Mouse (Mus musculus) midbrain, embryonic 11.5 days (tissue): ENCODE measurements around the gene Gm49358. TPM values are rescaled to one million over a fixed set of nuclear protein-coding genes. Genes with fewer than 3 reads are reported as not detected.

Source experiments
- ATAC-seq: fragments of 200-750 bp; cut with Nextera tagmentation; 2 replicates; pipeline ENCODE4 v1.8.0; 2017; ENCODE audit warnings: moderate TSS enrichment, moderate library complexity; ENCODE audit not compliant: low FRiP score
- DNase-seq: peaks from one replicate; pipeline ENCODE4 v3.0.0; 2015; ENCODE audit warnings: low spot score; ENCODE audit errors: missing footprints
- H3K27ac ChIP-seq: fragments of 300-500 bp; sonication (generic); 2 replicates; pipeline ENCODE4 v1.5.1; 2014; ENCODE audit warnings: low read depth, low read length
- H3K27me3 ChIP-seq: fragments of 300-500 bp; sonication (generic); 2 replicates; pipeline ENCODE4 v1.6.1; 2014; ENCODE audit warnings: mild to moderate bottlenecking, low read length, moderate library complexity, mixed read lengths; ENCODE audit not compliant: control insufficient read depth, insufficient read depth
- H3K36me3 ChIP-seq: fragments of 300-500 bp; sonication (generic); 2 replicates; pipeline ENCODE4 v1.6.1; 2014; ENCODE audit warnings: mild to moderate bottlenecking, low read length, moderate library complexity, mixed read lengths; ENCODE audit not compliant: control insufficient read depth, insufficient read depth
- H3K4me1 ChIP-seq: fragments of 300-500 bp; sonication (generic); 2 replicates; pipeline ENCODE4 v1.6.1; 2014; ENCODE audit warnings: low read length; ENCODE audit not compliant: control insufficient read depth, insufficient read depth
- H3K4me2 ChIP-seq: fragments of 300-500 bp; sonication (generic); 2 replicates; pipeline ENCODE4 v1.6.1; 2014; ENCODE audit warnings: mild to moderate bottlenecking, moderate library complexity
- H3K4me3 ChIP-seq: fragments of 300-500 bp; sonication (generic); 2 replicates; pipeline ENCODE4 v1.5.1; 2014; ENCODE audit warnings: low read depth, low read length
- H3K9ac ChIP-seq: fragments of 300-500 bp; sonication (generic); 2 replicates; pipeline ENCODE4 v1.6.1; 2014; ENCODE audit warnings: low read length
- H3K9me3 ChIP-seq: fragments of 300-500 bp; sonication (generic); 2 replicates; pipeline ENCODE4 v1.6.1; 2016; ENCODE audit warnings: low read length; ENCODE audit not compliant: control insufficient read depth
- WGBS: fragments of 180-500 bp; shearing (Covaris S2); extraction: QIAGEN DNeasy Blood & Tissue Kit; methylation state at CpG from one replicate; pipeline ENCODE4 v1.1.7; 2014; 5-methylcytosine and 5-hydroxymethylcytosine counted together
- polyA plus RNA-seq: library from polyadenylated mRNA; unstranded; fragments of >200 nt; fragmentation: Nextera tagmentation; extraction: Ambion mirVana; gene quantifications from 2 replicates; pipeline ENCODE4 v1.2.1, GENCODE M21; 2014

Gm49358 gene
- polyA plus RNA-seq, 1 experiment from 2014 or later = not detected

DNA sequence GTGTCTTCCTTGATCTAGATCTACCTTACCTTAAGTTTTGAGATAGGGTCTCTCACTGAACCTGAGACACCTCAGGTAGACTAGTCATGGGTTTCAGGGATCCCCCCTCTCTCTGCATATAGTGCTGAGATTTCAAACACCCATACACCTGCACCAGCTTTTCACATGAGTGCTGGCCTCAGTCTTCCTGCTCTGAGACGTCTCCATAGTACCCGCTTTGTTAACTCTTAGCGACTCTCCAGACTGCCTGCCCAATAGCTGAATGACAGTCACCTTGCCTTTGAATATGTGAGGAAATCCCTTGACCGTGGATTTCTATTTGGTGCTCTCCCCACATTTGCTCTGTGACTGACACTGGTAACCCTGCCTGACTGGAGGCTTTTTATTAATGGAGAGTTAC, 30.4 kb downstream of the Gm49358 start:
- ATAC-seq (no peak), DNase-seq (no peak)
- no peaks in the 10 kb centered on the region for H3K36me3 ChIP-seq
- H3K9me3 ChIP-seq = no peaks in the 10 kb centered on the region
- no peaks in the 10 kb centered on the region for H3K4me1 ChIP-seq
- no peak overlapping the region for H3K27ac ChIP-seq
- H3K4me2 ChIP-seq = no peak overlapping the region
- no peaks in the 10 kb centered on the region for H3K27me3 ChIP-seq
- no peak overlapping the region for H3K4me3 ChIP-seq
- H3K9ac ChIP-seq = no peak overlapping the region
- WGBS = 87% methylated on average over 4 of the region's 4 CpGs

DNA sequence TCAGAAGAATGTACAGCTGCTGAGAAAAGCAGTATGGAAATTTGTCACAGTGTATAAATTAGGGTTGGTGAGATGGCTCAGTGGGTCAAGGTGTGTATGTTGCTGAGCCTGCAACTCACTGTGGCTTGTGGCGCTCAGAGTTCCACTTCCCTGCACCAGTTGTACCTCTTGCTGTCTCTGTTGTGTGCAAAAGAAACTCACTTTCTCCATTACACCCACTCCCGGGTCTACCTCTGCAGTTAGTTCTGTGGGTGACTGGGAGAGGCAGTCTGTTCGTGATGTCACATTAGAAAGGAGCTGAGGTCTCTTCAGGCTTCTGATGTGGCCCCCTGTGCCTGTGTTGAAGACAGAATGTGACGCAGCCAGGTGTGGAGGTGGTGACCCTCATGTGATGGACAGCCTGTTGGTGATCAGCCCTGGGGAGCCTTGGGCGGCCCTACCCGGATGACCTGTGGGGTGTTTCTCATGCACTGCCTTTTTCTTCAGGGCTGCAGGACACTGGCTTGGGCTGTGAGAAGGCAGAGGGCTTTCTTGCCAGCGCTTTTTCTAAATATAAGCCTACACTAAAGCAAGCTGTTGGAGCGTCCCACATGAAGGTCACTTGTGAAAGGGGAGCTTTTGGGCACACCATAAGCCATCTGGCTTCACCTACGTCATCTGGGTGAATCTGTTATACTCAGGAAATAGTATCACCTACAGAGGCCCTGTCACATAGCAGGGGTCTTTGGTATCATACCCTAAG, 31.2 kb downstream of the Gm49358 start:
- no peak for DNase-seq

GRCm38 (mm10) chr10:86796073-86796741, 32.4 kb downstream of the Gm49358 start:
- Histone ChIP-seq H3K9me3 (no peaks in the 10 kb centered on the region), H3K27me3 (no peaks in the 10 kb centered on the region), H3K4me1 (no peaks in the 10 kb centered on the region), H3K36me3 (no peaks in the 10 kb centered on the region), H3K4me2 (no peak overlapping the region), H3K27ac (no peak overlapping the region), H3K4me3 (no peak overlapping the region), H3K9ac (no peak overlapping the region)
- ATAC-seq = no peak
- WGBS = 93% methylated on average over 5 of the region's 5 CpGs
- DNase-seq = no peak

More for the DNA sequence above, 31.2 kb downstream of the Gm49358 start:
- no peak for ATAC-seq
- Histone ChIP-seq H3K4me1 (no peaks in the 10 kb centered on the region), H3K27me3 (no peaks in the 10 kb centered on the region), H3K4me2 (no peak overlapping the region), H3K27ac (no peak overlapping the region), H3K9ac (no peak overlapping the region), H3K9me3 (no peaks in the 10 kb centered on the region), H3K36me3 (no peaks in the 10 kb centered on the region), H3K4me3 (no peak overlapping the region)
- 89% methylated on average over 9 of the region's 9 CpGs for whole genome bisulfite sequencing

DNA sequence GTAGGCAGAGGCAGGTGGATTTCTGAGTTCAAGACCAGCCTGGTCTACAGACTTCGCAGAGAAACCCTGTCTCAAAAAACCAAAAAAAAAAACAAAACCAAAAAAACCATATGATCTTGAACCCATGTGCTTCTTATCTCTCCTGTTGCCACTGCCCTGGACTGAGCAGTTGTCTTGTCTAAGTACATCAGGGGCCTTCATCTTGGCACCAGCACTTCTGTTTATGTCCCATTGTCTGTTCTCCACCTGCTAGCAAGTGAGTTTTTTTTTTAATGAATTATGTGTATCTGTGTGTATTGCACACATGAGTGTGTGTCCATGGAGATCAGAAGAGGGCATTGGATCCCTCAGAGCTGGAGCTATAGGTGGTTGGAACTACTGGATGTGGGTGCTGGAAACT, 43.6 kb downstream of the Gm49358 start:
- no peak for ATAC-seq
- Histone ChIP-seq H3K4me1 (no peaks in the 10 kb centered on the region), H3K4me3 (no peak overlapping the region), H3K27ac (no peak overlapping the region), H3K9ac (no peak overlapping the region), H3K27me3 (no peaks in the 10 kb centered on the region), H3K36me3 (no peaks in the 10 kb centered on the region), H3K4me2 (no peak overlapping the region), H3K9me3 (no peaks in the 10 kb centered on the region)
- WGBS = 95% methylated on average over 1 of the region's 1 CpGs
- no peak for DNase-seq

GRCm38 (mm10) chr10:86808013-86808758, 44.4 kb downstream of the Gm49358 start:
- H3K27ac ChIP-seq = no peak overlapping the region
- ATAC-seq = no peak
- 80% methylated on average over 15 of the region's 15 CpGs for WGBS

GRCm38 (mm10) chr10:86810000-86810399, 46.2 kb downstream of the Gm49358 start:
- Histone ChIP-seq H3K27me3 (no peaks in the 10 kb centered on the region), H3K4me2 (no peak overlapping the region), H3K4me3 (no peak overlapping the region), H3K36me3 (no peaks in the 10 kb centered on the region), H3K9ac (no peak overlapping the region), H3K9me3 (no peaks in the 10 kb centered on the region), H3K27ac (no peak overlapping the region), H3K4me1 (no peaks in the 10 kb centered on the region)
- ATAC-seq (no peak), DNase-seq (no peak)
- WGBS = 85% methylated on average over 9 of the region's 9 CpGs

More at GRCm38 (mm10) chr10:86808013-86808758, 44.4 kb downstream of the Gm49358 start:
- Histone ChIP-seq H3K4me2 (no peak overlapping the region), H3K4me1 (no peaks in the 10 kb centered on the region), H3K27me3 (no peaks in the 10 kb centered on the region), H3K4me3 (no peak overlapping the region), H3K9me3 (no peaks in the 10 kb centered on the region), H3K9ac (no peak overlapping the region), H3K36me3 (no peaks in the 10 kb centered on the region)
- DNase-seq = no peak

DNA sequence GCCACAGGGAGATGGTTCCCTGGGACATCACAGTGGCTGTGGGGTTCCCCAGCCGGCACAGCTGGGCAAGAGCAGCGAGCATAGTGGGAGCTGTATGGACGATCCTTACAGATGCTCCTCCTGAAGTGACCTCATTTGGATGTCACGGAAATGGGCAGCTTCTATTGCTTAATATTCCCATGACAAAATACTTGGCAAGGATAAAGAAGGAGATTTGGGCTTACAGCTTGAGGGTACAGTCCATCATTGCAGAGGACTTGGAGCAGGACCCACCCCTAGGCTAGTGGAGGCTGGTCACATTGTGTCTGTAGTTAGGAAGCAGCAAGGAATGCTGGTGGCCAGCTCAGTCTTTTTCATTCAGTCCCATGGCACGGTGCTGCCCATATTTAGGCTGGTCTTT, 46.8 kb downstream of the Gm49358 start:
- H3K4me2 ChIP-seq = no peak overlapping the region
- DNase-seq = no peak
- no peaks in the 10 kb centered on the region for H3K4me1 ChIP-seq
- no peak overlapping the region for H3K9ac ChIP-seq
- H3K4me3 ChIP-seq = no peak overlapping the region
- 90% methylated on average over 5 of the region's 5 CpGs for WGBS
- no peaks in the 10 kb centered on the region for H3K36me3 ChIP-seq
- H3K27ac ChIP-seq = no peak overlapping the region
- H3K9me3 ChIP-seq = no peaks in the 10 kb centered on the region
- no peak for ATAC-seq
- H3K27me3 ChIP-seq = no peaks in the 10 kb centered on the region

- ATAC-seq = no peak
- no peak overlapping the region for H3K9ac ChIP-seq
- no peaks in the 10 kb centered on the region for H3K9me3 ChIP-seq
- no peak overlapping the region for H3K27ac ChIP-seq
- H3K36me3 ChIP-seq = no peaks in the 10 kb centered on the region
- WGBS = 81% methylated on average over 19 of the region's 19 CpGs
- no peak overlapping the region for H3K4me3 ChIP-seq
- H3K27me3 ChIP-seq = no peaks in the 10 kb centered on the region
- DNase-seq = no peak
- peaks cover 4% of the 10 kb centered on the region; the same call in 1 of the 2 replicates for H3K4me1 ChIP-seq
- no peak overlapping the region for H3K4me2 ChIP-seq
Observed at GRCm38 (mm10) chr10:86814292-86815131, 50.7 kb downstream of the Gm49358 start.
